Mouse (Mus musculus): ENCODE results near the gene Mapk12.
A peak's percentile ranks its signal among the peaks of the same experiment; 100 is the strongest.

Gene Mapk12

DNA sequence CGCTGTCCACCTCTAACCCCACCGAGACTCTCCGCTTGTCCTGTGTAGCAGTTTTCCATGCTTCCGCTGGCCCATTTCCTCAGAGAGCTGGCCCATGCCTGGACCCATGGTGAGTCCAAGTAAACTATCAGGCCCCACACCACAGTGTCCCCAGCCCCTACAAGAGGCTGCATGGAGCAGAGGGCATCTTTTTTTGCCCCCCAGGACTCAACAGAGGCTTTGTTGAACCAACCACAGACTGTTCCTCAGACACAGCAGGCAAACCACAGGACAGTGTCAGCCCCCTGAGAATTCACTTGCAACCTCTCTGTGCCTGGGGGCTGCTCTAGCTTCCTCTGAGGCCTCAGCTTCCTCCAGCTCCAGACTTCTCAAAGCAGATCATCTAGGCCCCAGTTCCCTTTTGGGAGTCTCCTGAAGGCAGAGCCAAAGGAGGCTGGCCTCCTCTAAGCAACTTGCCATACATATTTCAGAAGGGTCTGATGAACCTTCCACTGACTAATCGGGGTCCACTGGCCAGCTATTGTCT lies 31.1 kb upstream of the Mapk12 start:
- no peak for DNase-seq (ENCODE audit: inconsistent ontology term)

DNA sequence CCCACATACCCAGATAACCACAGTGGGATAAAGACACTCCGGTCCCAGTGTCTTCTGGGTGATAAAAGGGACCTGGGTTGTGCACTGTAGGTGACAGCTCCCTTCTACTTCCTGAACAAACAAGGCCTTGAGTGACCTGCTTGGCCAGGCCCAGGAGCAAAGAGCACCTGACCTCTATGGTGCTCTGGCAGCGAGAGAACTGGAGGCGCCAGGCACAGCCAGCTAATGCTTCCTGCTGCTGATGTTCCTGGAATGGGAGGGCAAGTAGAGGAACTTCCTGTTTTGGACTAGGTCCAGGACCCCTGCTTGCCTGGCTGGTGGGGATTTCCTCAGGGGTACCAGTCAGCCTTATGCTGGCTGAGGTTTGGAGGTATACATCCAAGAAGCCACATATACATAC lies 29.6 kb upstream of the Mapk12 start:
- DNase-seq (ENCODE audit: inconsistent ontology term): no peak

DNA sequence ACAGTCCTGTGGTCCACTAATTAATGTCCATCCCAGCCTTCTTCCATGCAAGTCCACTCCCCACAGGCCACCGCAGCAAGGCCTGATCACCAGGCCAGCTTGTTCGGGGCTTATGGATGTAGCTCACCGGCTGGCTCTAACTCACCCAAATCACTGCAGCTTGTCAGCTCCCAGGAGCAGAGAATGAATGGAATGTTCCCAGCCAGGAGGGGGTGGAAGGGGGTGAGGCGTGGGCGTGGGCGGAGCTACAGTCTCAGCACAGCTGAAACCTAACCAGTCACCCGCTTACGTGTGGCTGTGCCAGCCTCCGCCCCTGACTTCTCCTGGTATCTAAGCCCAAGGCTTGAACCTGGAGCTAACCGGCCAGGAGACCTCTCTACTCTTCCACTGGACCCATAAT lies 28.9 kb upstream of the Mapk12 start:
- peak; percentile 99 for DNase-seq (ENCODE audit: inconsistent ontology term)

DNA sequence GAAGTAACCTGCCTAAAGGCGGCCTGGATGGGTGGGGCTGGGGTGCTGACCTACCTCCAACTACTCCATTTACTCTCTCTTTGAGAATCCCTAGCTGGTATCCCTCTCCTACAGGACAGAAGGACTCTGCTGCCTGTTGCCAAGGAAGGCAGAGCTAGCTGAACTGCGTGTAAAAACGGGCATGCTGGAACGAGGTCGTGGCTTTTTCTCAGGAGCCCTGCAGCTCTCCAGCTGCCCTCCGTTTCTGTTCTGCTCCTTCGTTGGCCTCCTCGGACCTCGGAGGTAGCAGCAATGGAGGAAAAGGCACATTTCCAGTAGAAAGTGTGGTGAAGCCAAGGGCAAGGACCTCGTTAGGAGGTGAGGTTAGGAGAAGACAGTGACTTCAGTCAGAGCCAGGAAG lies 28.4 kb upstream of the Mapk12 start:
- no peak for DNase-seq (ENCODE audit: inconsistent ontology term)

DNA sequence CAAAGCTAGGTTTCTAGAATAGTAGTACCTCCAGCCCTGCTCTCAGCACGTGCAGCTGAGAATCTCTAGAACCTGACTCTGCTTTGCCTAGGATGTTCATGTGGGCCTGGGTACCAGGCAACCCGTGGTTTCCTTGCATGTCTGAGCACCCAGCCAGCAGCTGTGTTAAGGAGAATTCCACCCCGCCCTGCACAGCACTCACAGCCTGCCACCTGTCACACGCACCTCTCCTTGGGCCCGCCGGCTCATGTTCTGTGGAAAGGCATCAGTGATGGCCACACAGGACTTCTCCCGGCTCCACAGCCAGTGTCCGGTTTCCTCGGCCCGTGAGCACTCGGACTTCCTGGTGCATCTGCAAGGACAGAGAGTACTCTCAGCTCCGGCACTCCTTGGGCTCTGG lies 25.0 kb upstream of the Mapk12 start:
- DNase-seq (ENCODE audit: inconsistent ontology term): no peak

DNA sequence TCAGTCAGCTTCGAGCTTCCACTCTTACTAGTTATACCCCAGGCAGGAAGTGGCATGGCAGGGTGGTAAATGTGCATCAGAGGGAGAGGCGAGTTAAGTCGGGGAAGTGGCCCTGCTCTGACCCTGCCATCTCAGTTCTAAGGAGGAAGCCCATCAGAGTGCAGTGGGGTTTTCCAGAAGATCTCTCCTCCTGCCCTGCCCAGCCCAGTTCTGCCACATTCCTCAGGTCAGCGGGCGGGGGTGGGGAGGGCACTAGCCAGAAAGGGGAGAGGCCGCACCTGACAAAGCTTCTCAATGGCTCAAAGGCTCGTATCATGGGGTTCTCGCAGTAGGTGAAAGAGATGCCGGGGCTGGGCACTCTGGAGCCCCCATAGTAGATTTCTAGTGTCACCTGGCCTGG lies 20.9 kb upstream of the Mapk12 start:
- DNase-seq (ENCODE audit: inconsistent ontology term): no peak

DNA sequence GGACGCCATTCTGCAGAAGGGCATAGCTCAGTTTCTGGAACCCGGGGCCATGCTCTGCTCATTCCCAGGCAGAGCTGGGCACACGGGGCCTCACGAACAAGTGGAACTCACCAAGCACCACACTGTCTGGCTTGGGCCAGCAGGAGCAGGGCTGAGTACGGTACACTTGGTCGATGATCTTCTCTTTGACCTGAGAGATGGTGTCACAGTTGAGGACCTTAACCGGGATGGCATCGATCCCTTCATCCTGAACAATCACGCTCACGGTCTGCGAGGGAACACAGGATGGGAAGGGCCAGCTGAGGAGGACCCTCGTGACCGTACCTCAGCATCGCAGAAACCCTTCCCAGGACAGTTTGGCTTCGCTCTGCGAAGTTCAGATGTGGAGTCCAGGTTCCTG lies 18.0 kb upstream of the Mapk12 start:
- DNase-seq (ENCODE audit: inconsistent ontology term): no peak

DNA sequence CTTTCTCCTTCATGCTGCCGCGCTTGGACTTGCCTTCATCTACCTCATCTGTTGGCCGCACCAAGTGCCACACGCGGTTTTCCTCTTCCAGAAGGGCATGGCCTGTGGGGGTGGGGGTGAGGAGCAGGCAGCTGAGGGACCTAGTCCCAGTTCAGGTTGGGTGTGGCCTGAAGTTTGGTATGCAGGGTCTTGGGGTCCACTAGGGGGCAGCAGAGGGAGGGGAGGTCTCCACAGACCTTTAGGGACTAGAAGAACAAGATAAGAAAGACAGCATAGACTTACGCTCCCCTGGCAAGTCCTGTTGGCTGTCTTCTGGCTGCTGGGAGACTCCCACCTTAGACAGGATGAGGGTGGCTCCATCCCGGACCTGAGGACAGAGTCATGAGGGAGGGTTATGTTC lies 17.5 kb upstream of the Mapk12 start:
- peak; percentile 72 for DNase-seq (ENCODE audit: inconsistent ontology term)

DNA sequence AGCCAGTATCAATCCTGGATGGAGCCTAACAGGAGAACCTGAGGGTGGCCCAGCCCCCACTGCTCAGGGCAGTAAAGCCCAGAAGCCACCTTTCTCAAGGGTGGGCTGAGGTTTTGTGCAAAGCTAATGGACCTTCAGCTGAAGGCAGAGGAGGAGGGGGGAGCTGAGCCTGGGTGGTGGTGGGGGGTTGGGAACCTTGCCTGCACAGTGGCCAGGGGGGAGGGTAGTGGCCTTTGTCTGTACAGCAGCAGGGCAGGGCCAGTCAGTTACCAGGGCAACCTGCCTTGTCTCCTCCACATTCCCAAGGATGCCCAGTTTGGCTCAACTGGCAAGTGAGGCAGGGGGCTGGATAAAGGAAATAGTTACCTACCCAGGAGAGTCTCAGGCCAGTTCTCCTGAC lies 11.8 kb upstream of the Mapk12 start:
- no peak for DNase-seq (ENCODE audit: inconsistent ontology term)

DNA sequence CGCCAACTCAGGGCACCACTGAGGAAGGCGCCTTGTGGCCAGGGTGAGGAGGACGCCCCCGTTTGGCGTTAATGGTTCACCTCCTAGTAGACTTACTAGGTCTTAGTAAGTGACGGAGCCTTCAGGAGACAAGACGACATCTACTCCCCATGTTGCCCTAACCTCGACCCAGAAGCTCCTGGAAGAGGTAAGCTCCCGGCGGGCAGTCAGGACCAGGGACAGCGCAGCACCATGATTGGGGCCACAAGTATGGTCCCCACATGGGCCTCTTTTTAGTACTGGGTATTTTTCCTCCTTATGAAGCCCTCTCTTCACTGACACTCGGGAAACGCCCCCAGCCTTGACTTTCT lies 9.5 kb upstream of the Mapk12 start:
- peak; percentile 68 for DNase-seq (ENCODE audit: inconsistent ontology term)

DNA sequence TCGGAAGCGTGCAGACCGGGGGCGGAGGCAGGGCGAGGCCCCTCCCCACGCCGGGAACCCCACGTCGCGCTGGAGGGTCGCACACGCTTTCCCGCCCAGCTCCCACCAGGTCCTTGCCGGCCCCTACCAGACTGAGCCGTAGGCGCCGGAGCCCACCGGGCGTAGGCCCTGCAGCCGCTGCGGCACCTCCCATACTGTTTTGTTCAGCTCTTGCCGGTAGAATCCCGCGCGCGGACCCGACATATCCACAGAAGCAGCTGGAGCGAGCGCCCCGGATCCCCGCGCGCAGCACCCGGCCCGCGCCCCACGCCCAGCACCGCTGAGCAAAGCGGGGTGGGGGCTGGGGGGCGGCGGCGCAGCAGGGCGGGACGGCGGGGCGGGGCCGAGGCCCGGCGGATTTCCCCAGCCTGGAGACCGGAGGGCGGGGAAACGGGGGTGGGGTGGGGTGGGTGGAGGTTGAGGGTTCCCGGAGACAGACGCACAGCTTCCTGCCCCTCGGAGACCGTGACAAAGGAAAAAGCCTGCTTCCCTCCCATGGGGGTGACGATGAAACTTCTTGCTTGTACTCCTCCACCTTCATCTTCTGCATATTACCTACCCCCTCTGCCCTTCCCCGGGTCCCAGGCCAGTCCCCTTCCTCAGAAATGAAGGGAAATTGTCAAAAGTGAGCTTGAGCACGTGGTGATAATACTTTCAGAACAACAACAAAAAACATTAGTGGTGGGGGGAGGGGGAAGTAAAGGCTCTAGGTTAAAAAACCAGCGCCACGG lies 9.0 kb upstream of the Mapk12 start, which contains the start of gene Mapk11:
TSS of gene Mapk11 (minus strand) at position 358 of the 770 bp plus-strand sequence.
- DNase-seq (ENCODE audit: inconsistent ontology term): no peak

DNA sequence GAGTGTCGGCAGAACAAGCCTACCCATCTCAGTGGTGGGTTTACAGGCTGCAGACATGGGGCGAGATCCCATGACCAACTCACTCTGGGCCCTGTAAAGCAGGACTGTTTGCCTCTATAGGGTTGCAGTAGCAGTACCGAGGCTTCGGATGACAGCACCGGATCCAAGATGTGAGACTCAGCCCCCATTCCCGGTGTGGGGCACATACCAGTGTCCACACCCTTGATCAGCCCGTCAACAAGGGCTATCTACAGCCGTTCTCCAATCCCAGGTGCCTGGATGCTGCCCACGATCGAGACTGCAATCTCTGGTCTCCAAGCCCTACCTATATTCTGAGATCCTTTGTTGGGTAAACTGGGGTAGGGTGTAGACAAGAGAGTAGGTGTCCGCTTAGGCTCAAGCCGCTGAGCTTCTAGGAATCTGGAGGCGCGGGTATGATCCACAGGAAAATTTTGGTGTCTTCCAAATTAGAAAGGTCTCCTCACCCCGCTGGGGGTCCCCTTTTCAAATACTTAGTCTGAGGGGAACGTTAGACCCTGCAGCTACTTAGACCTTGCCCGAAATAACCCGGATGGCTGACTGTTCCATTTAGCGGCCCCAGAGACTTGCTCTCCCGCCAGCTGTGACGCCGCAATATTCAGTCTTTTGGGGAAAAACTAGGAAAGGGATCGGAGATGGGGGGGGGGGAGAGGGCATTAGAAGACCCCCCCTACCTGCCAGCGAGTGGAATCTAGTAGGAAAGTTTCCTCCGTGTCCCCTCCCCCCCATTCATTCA lies 8.2 kb upstream of the Mapk12 start:
- no peak for DNase-seq (ENCODE audit: inconsistent ontology term)

DNA sequence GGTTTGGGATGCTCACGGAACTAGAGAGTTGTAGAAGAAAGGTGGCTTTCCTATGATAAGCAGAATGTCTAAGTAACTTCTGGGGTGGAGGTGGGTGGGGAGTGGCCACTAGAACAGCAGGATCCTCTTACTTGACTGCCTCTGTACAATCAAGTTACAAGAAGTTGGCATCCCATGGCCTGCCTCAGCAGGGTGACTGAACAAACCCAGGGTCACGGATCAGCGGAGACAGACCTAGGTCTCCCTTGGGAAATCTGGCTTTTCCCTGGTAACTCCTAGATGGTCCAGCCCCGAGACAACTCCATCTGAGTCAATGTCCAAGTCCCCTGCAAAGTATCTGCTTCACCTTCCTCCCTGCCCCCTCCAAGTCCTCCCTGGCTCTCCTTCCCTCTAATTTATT lies 7.4 kb upstream of the Mapk12 start:
- DNase-seq (ENCODE audit: inconsistent ontology term): no peak

DNA sequence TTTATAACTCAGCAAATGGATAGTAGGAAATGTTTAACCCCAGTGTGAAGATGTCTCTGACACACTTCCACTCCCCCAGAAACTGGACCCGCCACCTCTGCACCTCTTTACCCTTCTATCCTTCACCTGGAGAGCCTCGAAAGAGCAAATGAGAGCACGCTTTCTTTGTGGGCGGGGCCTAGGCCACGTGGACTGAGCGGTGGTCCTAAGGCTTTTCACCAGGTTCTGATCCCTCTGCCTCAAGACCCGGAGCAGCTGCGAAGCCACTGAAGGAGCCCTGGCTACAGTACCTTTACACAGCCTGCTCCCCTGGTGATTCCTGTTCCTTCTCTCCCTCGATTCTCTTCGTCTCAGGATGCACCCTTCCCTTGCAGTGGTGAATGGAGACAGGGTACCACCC lies 7.0 kb upstream of the Mapk12 start:
- no peak for DNase-seq (ENCODE audit: inconsistent ontology term)

DNA sequence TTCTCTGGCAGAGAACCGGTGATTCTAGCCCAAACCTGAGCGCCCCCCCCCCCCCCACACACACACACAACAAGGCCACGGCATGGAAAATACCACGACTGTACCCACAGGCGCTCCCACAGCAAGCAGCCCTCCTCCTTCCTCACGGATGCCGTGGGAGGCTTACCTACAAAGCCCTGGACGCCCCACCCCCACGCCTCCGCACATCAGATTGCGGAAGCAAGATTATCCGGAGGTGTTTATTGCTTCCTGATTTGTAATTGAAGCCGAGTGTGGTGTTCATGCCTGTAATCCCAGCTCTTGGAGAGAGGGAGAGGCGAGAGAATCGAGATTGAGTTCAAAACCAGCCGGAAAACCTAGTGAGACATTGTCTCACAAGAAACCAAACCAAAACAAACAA lies 6.5 kb upstream of the Mapk12 start:
- no peak for DNase-seq (ENCODE audit: inconsistent ontology term)

DNA sequence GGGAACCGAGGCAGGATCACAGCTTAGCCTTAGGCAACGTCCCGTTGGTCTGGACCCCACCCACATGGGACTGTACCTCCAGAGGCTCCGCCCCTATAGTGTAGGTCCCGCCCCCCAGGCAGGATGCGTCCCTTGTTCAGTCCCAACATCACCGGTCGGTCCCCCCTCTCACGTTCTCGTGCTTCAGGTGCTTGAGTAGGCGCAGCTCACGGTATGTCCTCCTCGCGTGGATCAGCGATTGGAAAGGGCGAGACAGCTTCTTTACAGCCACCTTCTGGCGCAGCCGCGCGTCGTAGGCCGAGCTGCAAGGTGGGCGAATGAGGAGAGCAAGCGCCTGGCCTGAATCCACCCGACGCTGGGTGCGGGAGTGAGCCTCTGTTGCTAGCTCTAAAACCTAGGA lies 6.0 kb upstream of the Mapk12 start:
- peak; percentile 36 for DNase-seq (ENCODE audit: inconsistent ontology term)

DNA sequence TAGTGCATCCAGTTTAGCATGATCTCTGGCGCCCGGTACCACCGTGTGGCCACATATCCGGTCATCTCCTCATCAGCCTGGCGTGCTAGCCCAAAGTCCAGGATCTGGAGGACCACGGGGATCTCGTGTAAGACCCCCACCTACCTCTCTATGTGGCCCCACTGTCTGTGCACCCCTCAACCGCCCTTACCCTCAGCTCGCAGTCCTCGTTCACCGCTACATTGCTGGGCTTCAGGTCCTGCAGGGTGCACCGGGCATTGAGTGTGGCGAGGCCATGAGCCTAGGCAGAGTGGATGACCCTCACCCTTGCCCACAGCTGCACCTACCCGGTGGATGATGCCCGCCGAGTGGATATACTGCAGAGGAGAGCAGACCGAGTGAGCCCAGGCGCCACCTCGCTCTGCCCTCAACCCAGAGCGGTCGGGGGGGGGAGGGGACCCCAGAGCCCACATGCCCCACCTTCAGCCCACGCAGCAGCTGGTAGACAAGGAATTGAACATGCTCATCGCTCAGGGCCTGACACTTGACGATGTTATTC lies 5.4 kb upstream of the Mapk12 start:
- no peak for DNase-seq (ENCODE audit: inconsistent ontology term)

DNA sequence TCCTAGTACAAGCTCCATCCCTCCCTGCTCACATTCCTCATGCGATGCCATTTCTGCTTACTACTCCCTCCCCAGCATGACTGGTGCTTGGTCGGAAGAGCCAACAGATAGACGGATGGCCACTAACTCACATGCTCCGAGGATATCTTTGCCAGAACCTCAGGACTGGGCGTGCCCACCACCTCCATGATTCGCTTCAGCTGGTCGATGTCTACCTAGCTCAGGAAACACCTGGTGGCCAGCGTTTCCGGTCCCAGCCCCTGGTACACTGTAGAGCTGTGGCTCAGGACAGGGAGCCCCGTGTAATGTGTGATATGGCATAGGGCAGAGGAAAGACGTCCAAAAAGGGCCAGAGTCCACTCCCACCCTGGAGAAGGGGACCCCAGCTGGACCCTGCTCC lies 4.5 kb upstream of the Mapk12 start:
- no peak for DNase-seq (ENCODE audit: inconsistent ontology term)

DNA sequence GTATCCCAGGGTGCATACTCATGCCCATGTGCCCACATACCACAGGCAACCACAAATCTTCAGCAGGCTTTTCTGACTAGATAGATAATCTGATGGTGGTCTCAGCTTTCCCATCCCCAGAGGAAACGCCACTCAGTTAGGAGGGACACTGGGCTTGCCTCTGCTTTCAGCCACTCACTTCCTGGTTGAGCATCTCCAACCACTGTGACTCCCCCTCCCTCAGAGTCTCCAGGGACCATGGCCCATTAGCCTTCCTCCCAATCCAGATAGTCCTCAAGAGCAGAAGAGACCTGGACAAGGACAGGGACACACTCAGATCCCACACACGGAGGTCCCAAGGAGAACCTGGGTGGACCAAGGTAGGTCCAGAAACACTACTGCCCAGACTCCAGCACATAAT lies 2.6 kb upstream of the Mapk12 start:
- DNase-seq (ENCODE audit: inconsistent ontology term): no peak

DNA sequence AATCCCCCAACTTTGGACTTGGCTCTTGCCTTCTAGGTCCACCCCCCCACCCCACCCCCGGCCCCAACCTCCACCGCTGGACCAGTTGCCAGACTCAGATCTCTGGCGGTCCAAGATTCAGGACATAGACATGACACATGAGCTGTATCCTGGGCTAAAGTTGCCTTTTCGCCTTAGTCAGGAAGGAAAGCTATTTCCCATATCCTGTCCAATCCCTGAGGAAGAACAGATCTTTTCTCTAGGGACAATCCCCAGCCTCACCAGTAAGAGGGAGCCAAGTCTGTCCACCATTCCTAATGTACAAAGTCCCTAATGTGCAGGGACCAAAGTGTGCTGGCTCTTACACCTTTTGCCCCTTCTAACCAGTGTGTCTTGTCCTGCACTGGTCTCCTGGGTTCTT lies 1.4 kb upstream of the Mapk12 start:
- DNase-seq (ENCODE audit: inconsistent ontology term): no peak

DNA sequence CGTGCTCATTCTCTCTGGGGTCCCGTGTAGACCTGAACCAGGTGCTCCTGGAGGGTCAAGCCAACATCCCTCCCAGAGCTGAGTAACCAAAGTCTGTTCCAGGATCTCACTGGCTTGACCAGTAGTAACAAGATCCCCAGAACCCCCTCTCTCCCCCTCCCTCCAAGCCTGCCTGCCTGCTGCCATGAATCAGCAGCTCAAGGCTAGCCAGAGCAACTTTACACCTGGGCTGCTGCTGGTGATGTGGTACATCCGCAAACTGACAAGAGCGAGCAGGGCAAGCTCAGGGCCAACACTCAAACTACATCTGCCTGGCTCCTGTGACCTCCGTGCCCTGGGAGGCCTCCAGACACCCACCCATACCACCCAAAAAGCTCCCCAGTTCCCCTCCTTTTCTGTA lies 940 bp upstream of the Mapk12 start:
- DNase-seq (ENCODE audit: inconsistent ontology term): no peak

DNA sequence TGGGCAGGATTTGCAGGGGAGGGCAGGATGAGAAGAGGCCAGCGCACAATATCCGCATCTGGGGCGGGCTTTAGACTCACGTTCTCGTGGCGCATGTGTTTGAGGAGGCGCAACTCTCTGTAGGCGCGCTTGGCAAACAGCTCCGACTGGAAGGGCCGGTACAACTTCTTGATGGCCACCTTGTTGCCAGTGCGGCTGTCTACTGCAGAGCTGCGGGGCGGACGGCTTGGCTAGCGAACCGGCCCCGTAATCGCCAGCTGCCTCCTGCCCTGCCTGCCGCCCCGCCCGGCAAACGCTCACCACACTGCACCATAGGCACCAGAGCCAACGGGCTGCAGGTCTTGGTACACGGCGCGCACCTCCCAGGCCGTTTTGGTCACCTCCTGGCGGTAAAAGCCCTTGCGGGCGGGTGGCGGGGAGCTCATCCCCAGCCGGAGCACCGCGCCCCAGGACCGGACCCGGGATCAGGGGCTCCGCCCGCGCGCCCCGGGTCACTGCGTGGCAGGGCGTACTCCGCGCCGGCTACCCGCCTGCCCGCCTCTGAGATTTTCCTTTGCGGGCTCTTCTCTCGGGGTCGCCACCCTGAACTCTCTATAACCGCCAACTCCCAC lies 350 bp downstream of the Mapk12 start:
- peak; percentile 39 for DNase-seq (ENCODE audit: inconsistent ontology term)

DNA sequence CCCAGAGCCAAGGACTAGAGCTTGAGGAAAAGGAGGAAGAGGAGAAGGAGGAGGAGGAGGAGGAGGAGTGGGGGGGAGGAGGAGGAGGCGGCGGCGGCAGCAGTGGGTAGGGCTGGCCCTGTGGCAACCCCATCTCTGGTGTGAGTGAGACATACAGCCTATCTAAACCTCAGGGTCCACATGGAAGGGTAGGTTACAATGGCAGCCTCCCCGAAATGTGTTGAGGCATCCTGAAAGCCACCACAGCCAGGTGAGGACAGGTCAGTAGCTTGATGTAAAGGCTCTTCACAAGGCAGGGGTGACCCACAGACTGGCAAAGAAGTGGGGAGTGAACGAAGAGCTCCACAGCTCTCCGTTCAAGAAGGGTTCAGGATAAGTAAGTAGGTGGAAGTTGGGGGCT lies 2.0 kb downstream of the Mapk12 start:
- DNase-seq (ENCODE audit: inconsistent ontology term): no peak
